Mouse (Mus musculus): ENCODE results near the gene Jph2. TPM values are rescaled to one million over a fixed set of nuclear protein-coding genes. Genes with fewer than 3 reads are reported as not detected.

The Jph2 gene
- polyA plus RNA-seq, 1 experiment from 2014 or later: 1.5 TPM

DNA sequence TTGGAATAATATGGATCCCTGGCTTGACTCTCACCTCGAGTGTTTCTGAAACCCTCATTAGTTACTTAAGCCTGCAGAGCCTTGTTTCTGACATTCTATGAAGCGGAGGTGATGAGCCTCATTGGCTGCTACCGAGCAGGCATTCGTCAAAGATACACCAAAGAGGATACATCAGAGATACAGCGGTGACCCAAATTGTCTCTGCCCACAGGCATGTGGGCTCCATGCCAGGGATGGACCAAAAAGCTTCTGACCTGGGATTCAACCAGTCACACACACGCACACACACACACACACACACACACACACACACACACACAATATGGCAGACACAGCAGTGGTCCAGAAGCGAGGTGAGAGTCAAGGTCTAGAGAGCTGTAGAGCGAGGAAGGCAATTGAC, 16.5 kb downstream of the Jph2 start:
- no peaks in the 10 kb centered on the region for H3K9me3 ChIP-seq
- H3K27ac ChIP-seq: no peak overlapping the region
- H3K4me3 ChIP-seq: no peak overlapping the region
- no peak overlapping the region for H3K9ac ChIP-seq
- H3K36me3 ChIP-seq: no peaks in the 10 kb centered on the region
- no peaks in the 10 kb centered on the region for H3K4me1 ChIP-seq
- peaks cover 13% of the 10 kb centered on the region for H3K27me3 ChIP-seq
- no peak for ATAC-seq (ENCODE audit: insufficient number of reproducible peaks, insufficient read depth, low FRiP score, low TSS enrichment)
- no peak overlapping the region for H3K4me2 ChIP-seq (replicated peaks)
- WGBS: 88% methylated on average over 8 of the region's 8 CpGs

DNA sequence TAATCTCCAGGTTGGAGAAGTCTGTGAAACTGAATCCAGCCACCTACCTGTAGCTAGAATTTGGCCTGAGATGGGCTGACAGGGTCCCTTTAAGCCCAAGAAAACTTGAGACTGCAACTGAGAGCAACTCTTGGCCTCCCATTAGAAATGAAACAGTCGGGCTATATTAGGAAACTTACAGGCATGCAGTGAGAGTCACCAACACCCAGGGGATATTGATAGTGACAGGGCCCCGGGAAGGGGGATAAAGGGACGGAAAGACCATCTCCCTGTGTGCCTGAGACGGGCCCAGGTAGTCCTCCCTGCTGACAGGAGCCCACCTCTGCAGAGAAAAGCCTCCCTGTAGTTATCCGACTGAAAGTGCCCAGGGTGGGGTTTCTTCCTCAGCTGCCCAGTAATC, 18.4 kb downstream of the Jph2 start:
- WGBS: 71% methylated on average over 5 of the region's 5 CpGs
- H3K9ac ChIP-seq: no peak overlapping the region
- H3K4me3 ChIP-seq: no peak overlapping the region
- no peaks in the 10 kb centered on the region for H3K36me3 ChIP-seq
- H3K27ac ChIP-seq: no peak overlapping the region
- no peak overlapping the region for H3K4me2 ChIP-seq (replicated peaks)
- no peaks in the 10 kb centered on the region for H3K4me1 ChIP-seq
- no peaks in the 10 kb centered on the region for H3K9me3 ChIP-seq
- ATAC-seq (ENCODE audit: insufficient number of reproducible peaks, insufficient read depth, low FRiP score, low TSS enrichment): no peak
- H3K27me3 ChIP-seq: peaks cover 31% of the 10 kb centered on the region

GRCm38 (mm10) chr2:163376082-163376481, 21.7 kb downstream of the Jph2 start:
- peaks cover 34% of the 10 kb centered on the region for H3K27me3 ChIP-seq
- no peak overlapping the region for H3K9ac ChIP-seq
- no peak for ATAC-seq (ENCODE audit: insufficient number of reproducible peaks, insufficient read depth, low FRiP score, low TSS enrichment)
- H3K4me2 ChIP-seq (replicated peaks): peak overlapping the region; percentile 28
- H3K27ac ChIP-seq: no peak overlapping the region
- H3K9me3 ChIP-seq: no peaks in the 10 kb centered on the region
- H3K4me1 ChIP-seq: no peaks in the 10 kb centered on the region
- H3K4me3 ChIP-seq: peak overlapping the region; percentile 17
- H3K36me3 ChIP-seq: no peaks in the 10 kb centered on the region
- WGBS: 35% methylated on average over 33 of the region's 33 CpGs

- no peak overlapping the region for H3K27ac ChIP-seq
- no peak for ATAC-seq (ENCODE audit: insufficient number of reproducible peaks, insufficient read depth, low FRiP score, low TSS enrichment)
- H3K9me3 ChIP-seq: no peaks in the 10 kb centered on the region
- 42% methylated on average over 35 of the region's 35 CpGs for WGBS
- no peaks in the 10 kb centered on the region for H3K36me3 ChIP-seq
- H3K9ac ChIP-seq: no peak overlapping the region
- no peaks in the 10 kb centered on the region for H3K4me1 ChIP-seq
- peak overlapping the region; percentile 17 for H3K4me3 ChIP-seq
- peak overlapping the region; percentile 28 for H3K4me2 ChIP-seq (replicated peaks)
- H3K27me3 ChIP-seq: peaks cover 34% of the 10 kb centered on the region
Observed at GRCm38 (mm10) chr2:163375468-163375867, 22.3 kb downstream of the Jph2 start.

DNA sequence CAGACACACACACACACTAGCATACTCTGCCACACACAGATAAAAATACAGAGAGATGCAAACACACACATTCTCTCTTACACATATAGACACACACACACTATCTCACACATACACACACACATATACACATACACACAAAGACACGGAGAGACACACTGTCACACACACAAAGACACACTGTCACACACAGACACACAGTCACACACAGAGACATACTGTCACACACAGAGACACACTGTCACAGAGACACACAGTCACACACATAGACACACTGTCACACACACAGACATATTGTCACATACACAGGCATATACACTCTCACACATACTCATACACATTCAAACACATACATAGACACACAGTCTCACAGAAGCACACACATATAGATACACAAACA, 25.2 kb downstream of the Jph2 start:
- ATAC-seq (ENCODE audit: insufficient number of reproducible peaks, insufficient read depth, low FRiP score, low TSS enrichment): no peak
- Histone ChIP-seq H3K9me3 (no peaks in the 10 kb centered on the region), H3K4me3 (no peak overlapping the region), H3K36me3 (no peaks in the 10 kb centered on the region), H3K27ac (no peak overlapping the region), H3K27me3 (peaks cover 34% of the 10 kb centered on the region), H3K9ac (no peak overlapping the region), H3K4me1 (no peaks in the 10 kb centered on the region), H3K4me2 (replicated peaks) (no peak overlapping the region)
- 79% methylated on average over 1 of the region's 1 CpGs for WGBS

- Histone ChIP-seq H3K9ac (no peak overlapping the region), H3K4me1 (no peaks in the 10 kb centered on the region), H3K4me3 (no peak overlapping the region), H3K9me3 (no peaks in the 10 kb centered on the region), H3K27me3 (peaks cover 11% of the 10 kb centered on the region), H3K36me3 (no peaks in the 10 kb centered on the region), H3K27ac (no peak overlapping the region), H3K4me2 (replicated peaks) (no peak overlapping the region)
- no peak for ATAC-seq (ENCODE audit: insufficient number of reproducible peaks, insufficient read depth, low FRiP score, low TSS enrichment)
- WGBS: 39% methylated on average over 4 of the region's 4 CpGs
Observed at GRCm38 (mm10) chr2:163370175-163370574, 27.6 kb downstream of the Jph2 start.

GRCm38 (mm10) chr2:163364785-163365541, 32.8 kb downstream of the Jph2 start:
- ATAC-seq (ENCODE audit: insufficient number of reproducible peaks, insufficient read depth, low FRiP score, low TSS enrichment): no peak
- H3K27me3 ChIP-seq: no peaks in the 10 kb centered on the region
- H3K4me3 ChIP-seq: no peak overlapping the region
- H3K27ac ChIP-seq: no peak overlapping the region
- H3K36me3 ChIP-seq: no peaks in the 10 kb centered on the region
- H3K9me3 ChIP-seq: no peaks in the 10 kb centered on the region
- no peak overlapping the region for H3K9ac ChIP-seq
- 0 out of 2 replicates have a peak, but pooled peaks cover 5% of the 10 kb centered on the region for H3K4me1 ChIP-seq
- no peak overlapping the region for H3K4me2 ChIP-seq (replicated peaks)
- WGBS: 68% methylated on average over 18 of the region's 18 CpGs

DNA sequence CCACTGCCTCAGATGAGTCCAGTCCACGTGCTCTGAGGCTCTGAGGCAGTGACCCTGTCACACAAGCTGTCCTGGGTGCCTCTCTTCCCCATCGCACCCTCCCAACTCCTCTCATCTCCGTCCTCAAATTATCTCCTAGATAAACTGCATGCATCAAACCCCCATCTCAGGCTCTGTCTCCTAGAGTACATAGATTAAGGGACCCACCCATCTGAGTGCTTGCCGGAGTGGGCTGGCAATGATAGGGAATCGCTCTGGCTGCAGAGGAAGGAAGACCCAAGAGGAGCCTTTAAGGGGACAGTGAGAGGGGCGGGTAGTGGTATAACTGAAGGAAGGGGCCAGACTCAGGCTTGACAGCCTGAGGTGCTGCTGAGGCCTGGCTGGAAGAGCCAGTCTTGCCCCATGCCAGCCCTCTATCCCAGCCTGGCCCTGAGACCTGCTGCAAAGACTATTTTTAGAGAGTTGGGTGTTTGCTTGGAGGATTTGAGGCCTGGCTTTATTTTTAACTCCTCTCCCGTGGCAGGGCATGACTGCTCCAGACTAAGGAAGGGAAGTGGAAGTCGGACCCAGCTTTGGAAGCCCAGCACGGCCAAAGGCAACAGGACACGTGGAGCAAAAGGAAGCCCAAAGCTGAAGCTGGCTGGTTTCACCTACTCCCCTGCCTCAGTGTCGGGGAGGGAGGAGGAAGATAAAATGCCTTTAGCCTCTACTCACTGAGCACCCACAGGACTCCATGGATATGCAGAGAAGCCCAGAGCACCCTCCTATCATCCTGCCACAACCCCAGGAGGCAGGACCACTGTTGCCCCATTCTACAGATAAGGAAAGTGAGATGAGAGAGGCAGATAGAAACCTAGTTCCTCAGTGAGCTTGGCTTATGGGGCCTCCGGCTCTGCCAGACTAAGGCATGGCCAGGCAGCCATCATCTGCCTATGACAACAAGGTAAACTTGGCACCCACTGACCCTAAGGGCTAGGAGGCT, 34.6 kb downstream of the Jph2 start:
- ATAC-seq (ENCODE audit: insufficient number of reproducible peaks, insufficient read depth, low FRiP score, low TSS enrichment): no peak
- WGBS: 72% methylated on average over 12 of the region's 12 CpGs

GRCm38 (mm10) chr2:163360858-163361623, 36.8 kb downstream of the Jph2 start:
- Histone ChIP-seq H3K4me1 (0 out of 2 replicates have a peak, but pooled peaks cover 5% of the 10 kb centered on the region), H3K4me3 (no peak overlapping the region), H3K9me3 (no peaks in the 10 kb centered on the region), H3K9ac (no peak overlapping the region), H3K27ac (no peak overlapping the region), H3K36me3 (no peaks in the 10 kb centered on the region), H3K4me2 (replicated peaks) (no peak overlapping the region), H3K27me3 (no peaks in the 10 kb centered on the region)
- WGBS: 82% methylated on average over 16 of the region's 16 CpGs
- ATAC-seq (ENCODE audit: insufficient number of reproducible peaks, insufficient read depth, low FRiP score, low TSS enrichment): no peak

More for the DNA sequence above, 34.6 kb downstream of the Jph2 start:
- Histone ChIP-seq H3K9me3 (no peaks in the 10 kb centered on the region), H3K4me2 (replicated peaks) (no peak overlapping the region), H3K27me3 (no peaks in the 10 kb centered on the region), H3K4me1 (0 out of 2 replicates have a peak, but pooled peaks cover 5% of the 10 kb centered on the region), H3K4me3 (no peak overlapping the region), H3K9ac (no peak overlapping the region), H3K36me3 (no peaks in the 10 kb centered on the region), H3K27ac (no peak overlapping the region)

- WGBS: 67% methylated on average over 2 of the region's 2 CpGs
- Histone ChIP-seq H3K9me3 (no peaks in the 10 kb centered on the region), H3K4me1 (0 out of 2 replicates have a peak, but pooled peaks cover under 1% of the 10 kb centered on the region)
Observed at GRCm38 (mm10) chr2:163359253-163359652, 38.5 kb downstream of the Jph2 start.

GRCm38 (mm10) chr2:163358662-163359061, 39.1 kb downstream of the Jph2 start:
- no peaks in the 10 kb centered on the region for H3K36me3 ChIP-seq
- no peak overlapping the region for H3K9ac ChIP-seq
- WGBS: 75% methylated on average over 5 of the region's 5 CpGs
- H3K4me1 ChIP-seq: 0 out of 2 replicates have a peak, but pooled peaks cover 4% of the 10 kb centered on the region
- no peaks in the 10 kb centered on the region for H3K9me3 ChIP-seq
- H3K4me2 ChIP-seq (replicated peaks): no peak overlapping the region
- H3K27me3 ChIP-seq: no peaks in the 10 kb centered on the region
- ATAC-seq (ENCODE audit: insufficient number of reproducible peaks, insufficient read depth, low FRiP score, low TSS enrichment): no peak
- H3K27ac ChIP-seq: no peak overlapping the region
- H3K4me3 ChIP-seq: no peak overlapping the region

More at GRCm38 (mm10) chr2:163359253-163359652, 38.5 kb downstream of the Jph2 start:
- Histone ChIP-seq H3K27ac (no peak overlapping the region), H3K4me3 (no peak overlapping the region), H3K27me3 (no peaks in the 10 kb centered on the region), H3K4me2 (replicated peaks) (no peak overlapping the region), H3K36me3 (no peaks in the 10 kb centered on the region), H3K9ac (no peak overlapping the region)
- ATAC-seq (ENCODE audit: insufficient number of reproducible peaks, insufficient read depth, low FRiP score, low TSS enrichment): no peak

All from embryonic facial prominence, embryonic 12.5 days (tissue).